Mouse (Mus musculus) lung, embryonic 16.5 days (tissue): ENCODE results near the gene Krt27. TPM values are rescaled to one million over a fixed set of nuclear protein-coding genes. Genes with fewer than 3 reads are reported as not detected.
A peak's percentile ranks its signal among the peaks of the same experiment; 100 is the strongest.

Source experiments
- ATAC-seq: fragments of 200-750 bp; cut with Nextera tagmentation; 2 replicates; pipeline ENCODE4 v1.8.0; 2017; ENCODE audit warnings: low read depth, mild to moderate bottlenecking, moderate library complexity
- H3K27ac ChIP-seq: fragments of 300-500 bp; sonication (generic); 2 replicates; pipeline ENCODE4 v1.5.1; 2014; ENCODE audit warnings: mild to moderate bottlenecking, control low read depth, low read length
- H3K27me3 ChIP-seq: fragments of 300-500 bp; sonication (generic); 2 replicates; pipeline ENCODE4 v1.6.1; 2014; ENCODE audit warnings: low read depth, low read length, mixed read lengths; ENCODE audit not compliant: control insufficient read depth, insufficient read depth
- H3K36me3 ChIP-seq: fragments of 300-500 bp; sonication (generic); 2 replicates; pipeline ENCODE4 v1.6.1; 2014; ENCODE audit warnings: low read length; ENCODE audit not compliant: control insufficient read depth, insufficient read depth
- H3K4me1 ChIP-seq: fragments of 300-500 bp; sonication (generic); replicated peaks from 2 replicates; pipeline ENCODE4 v1.6.1; 2014; ENCODE audit warnings: low read length, mixed read lengths; ENCODE audit not compliant: control insufficient read depth, insufficient read depth
- H3K4me2 ChIP-seq: fragments of 300-500 bp; sonication (generic); 2 replicates; pipeline ENCODE4 v1.6.1; 2014; ENCODE audit warnings: low read depth, low read length, control low read depth
- H3K4me3 ChIP-seq: fragments of 300-500 bp; sonication (generic); 2 replicates; pipeline ENCODE4 v1.5.1; 2014; ENCODE audit warnings: mild to moderate bottlenecking, low read length, control low read depth
- H3K9ac ChIP-seq: fragments of 300-500 bp; sonication (generic); 2 replicates; pipeline ENCODE4 v1.6.1; 2014; ENCODE audit warnings: low read length, control low read depth
- H3K9me3 ChIP-seq: fragments of 300-500 bp; sonication (generic); 2 replicates; pipeline ENCODE4 v1.6.1; 2016; ENCODE audit warnings: low read length; ENCODE audit not compliant: control insufficient read depth
- WGBS: fragments of 180-500 bp; shearing (Covaris S2); extraction: QIAGEN DNeasy Blood & Tissue Kit; methylation state at CpG from one replicate; pipeline ENCODE4 v1.1.7; 2014; 5-methylcytosine and 5-hydroxymethylcytosine counted together
- polyA plus RNA-seq: library from polyadenylated mRNA; unstranded; fragments of >200 nt; fragmentation: Nextera tagmentation; extraction: Ambion mirVana; gene quantifications from 2 replicates; pipeline ENCODE4 v1.2.1, GENCODE M21; 2015

The Krt27 gene
- polyA plus RNA-seq, 1 experiment from 2014 or later: not detected

DNA sequence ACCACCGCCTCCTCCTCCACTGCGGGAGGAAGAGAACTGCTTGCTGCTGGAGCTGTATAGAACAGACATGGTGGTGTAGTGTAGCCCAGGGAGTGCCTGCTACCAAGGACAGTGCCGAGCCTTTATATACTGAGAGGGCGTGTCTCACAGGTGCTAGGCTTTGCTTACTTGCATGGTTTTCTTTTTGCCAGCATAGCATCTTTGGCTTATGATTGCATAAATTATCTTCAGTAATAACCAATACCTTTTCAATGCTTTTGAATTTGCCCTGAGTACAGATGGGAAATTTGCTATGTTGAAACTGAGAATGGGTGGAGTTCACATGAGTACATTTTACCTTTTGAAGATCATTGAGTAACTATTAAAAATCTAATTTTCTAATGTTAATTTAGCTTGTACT lies 38.4 kb upstream of the Krt27 start, which contains the start of gene Krt10:
Gene Krt10 (minus strand): TSS at position 101 of the 400 bp plus-strand sequence.
- H3K27me3 ChIP-seq: no peaks in the 10 kb centered on the region
- H3K4me3 ChIP-seq: no peak within 1 kb of the TSS
- no peaks in the 10 kb centered on the region for H3K36me3 ChIP-seq
- 78% methylated on average over 4 of the region's 4 CpGs for WGBS
- no peak within 1 kb of the TSS for H3K4me2 ChIP-seq
- H3K9ac ChIP-seq: no peak within 1 kb of the TSS
- peaks cover 5% of the 10 kb centered on the region for H3K4me1 ChIP-seq
- ATAC-seq: no peak
- H3K9me3 ChIP-seq: no peaks in the 10 kb centered on the region
- H3K27ac ChIP-seq: no peak within 1 kb of the TSS

DNA sequence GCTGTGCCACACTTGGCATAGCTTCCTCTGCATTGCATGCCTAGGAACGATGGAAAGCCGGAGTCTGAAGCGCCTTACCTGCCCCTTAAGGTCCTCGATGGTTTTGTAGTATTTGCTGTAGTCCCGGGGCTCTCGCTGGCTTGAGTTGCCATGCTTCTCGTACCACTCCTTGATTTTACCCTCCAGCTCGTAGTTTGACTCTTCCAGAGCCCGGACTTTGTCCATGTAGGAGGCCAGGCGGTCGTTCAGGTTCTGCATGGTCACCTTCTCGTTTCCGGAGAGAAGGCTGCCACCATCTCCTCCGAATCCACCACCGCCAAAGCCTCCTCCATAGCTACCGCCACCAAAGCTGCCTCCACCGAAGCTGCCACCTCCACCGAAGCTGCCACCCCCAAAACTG lies 37.8 kb upstream of the Krt27 start:
- Histone ChIP-seq H3K27me3 (no peaks in the 10 kb centered on the region), H3K27ac (no peak overlapping the region), H3K36me3 (no peaks in the 10 kb centered on the region), H3K9me3 (no peaks in the 10 kb centered on the region), H3K4me1 (peaks cover 5% of the 10 kb centered on the region), H3K4me2 (no peak overlapping the region), H3K4me3 (no peak overlapping the region), H3K9ac (no peak overlapping the region)
- ATAC-seq: no peak
- 90% methylated on average over 18 of the region's 18 CpGs for WGBS

DNA sequence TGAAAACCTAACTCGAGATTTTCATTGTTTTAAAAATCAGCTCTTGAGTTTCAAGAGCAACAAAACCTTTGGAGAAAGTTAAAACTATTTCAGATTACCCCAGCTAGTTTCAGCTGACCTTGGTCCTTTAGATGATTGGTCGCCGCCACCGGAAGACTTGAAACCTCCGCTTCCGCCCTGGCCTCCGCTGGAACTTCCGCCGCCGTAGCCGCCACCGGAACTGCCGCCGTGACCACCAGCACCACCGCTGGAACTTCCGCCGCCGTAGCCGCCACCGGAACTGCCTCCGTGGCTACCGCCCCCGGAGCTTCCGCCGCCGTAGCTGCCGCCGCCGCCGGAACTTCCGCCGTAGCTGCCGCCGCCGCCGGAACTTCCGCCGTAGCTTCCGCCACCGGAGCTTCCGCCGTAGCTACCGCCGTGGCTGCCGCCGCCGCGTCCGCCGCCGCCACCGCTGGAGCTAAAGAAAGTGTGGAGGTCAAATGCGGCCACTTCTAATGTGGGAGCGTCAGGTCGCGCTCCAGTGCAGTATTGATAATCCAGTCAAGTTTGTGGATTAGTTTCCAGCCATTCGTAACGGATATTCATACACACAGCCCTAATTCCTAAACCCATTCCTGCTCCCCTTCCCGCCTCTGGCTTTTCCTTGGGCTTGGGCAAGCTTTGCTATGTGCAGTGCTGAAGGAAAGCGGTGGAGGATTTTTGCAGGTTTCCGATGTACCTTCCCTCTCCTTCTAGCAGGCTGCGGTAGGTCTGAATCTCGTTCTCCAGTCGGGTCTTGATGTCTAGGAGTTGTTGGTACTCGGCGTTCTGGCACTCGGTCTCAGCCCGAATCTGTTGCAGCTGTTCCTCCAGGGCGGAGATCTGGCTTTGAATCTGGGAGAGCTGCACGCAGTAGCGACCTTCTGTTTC lies 35.2 kb upstream of the Krt27 start:
- H3K4me3 ChIP-seq: peak overlapping the region; percentile 62
- ATAC-seq: peak; percentile 94
- 1% methylated on average over 71 of the region's 71 CpGs for WGBS

DNA sequence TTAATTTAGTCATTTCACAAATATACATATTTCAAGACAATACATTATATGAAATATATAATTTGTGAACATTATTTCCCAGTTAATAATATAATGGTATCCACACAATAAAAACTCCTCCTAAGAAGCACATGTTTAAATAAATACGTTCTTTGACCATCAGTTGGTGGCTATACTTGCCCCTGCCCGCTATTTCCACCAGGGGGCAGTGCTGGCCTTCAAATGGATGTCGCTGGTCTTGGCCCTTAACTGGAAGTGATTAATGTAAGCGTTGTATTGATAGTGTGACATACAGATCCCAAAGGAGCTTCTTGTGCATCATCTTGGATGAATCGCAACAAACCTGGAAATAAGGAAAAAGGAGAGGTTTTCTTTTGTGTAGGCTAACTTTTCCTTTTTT lies 28.7 kb upstream of the Krt27 start:
- H3K27me3 ChIP-seq: peaks cover 3% of the 10 kb centered on the region; the same call in 1 of the 2 replicates
- WGBS: 16% methylated on average over 5 of the region's 5 CpGs
- no peaks in the 10 kb centered on the region for H3K9me3 ChIP-seq
- no peaks in the 10 kb centered on the region for H3K4me1 ChIP-seq
- H3K9ac ChIP-seq: no peak overlapping the region
- no peaks in the 10 kb centered on the region for H3K36me3 ChIP-seq
- no peak overlapping the region for H3K4me3 ChIP-seq
- no peak for ATAC-seq
- H3K27ac ChIP-seq: no peak overlapping the region
- no peak overlapping the region for H3K4me2 ChIP-seq

More for the DNA sequence above, 35.2 kb upstream of the Krt27 start:
- no peaks in the 10 kb centered on the region for H3K36me3 ChIP-seq
- peak overlapping the region; percentile 78 for H3K4me2 ChIP-seq
- H3K4me1 ChIP-seq: peaks cover 5% of the 10 kb centered on the region
- no peaks in the 10 kb centered on the region for H3K9me3 ChIP-seq
- peak overlapping the region; percentile 99 for H3K27ac ChIP-seq
- H3K9ac ChIP-seq: peak overlapping the region; percentile 82
- no peaks in the 10 kb centered on the region for H3K27me3 ChIP-seq

DNA sequence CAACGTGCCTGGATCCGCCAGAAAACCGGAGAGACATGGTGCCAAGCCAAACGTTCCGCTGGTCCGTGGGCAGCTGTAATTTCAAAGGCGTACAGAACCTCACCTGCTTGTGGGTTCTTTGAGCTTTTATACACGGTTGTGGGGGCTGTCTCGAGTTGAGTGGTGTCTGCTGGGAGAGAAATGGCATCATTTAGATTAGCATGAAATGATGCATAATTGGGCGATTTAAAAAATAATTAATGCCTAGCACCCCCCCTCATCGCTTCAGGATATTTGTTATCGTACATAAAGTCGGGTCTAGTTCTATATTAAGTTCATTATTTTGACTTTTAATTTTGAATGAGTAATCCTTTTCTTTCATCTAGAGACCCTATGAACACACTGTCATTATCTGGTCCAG lies 23.9 kb upstream of the Krt27 start, which contains the start of gene Krt28:
Gene Krt28 (minus strand): TSS at position 101 of the 400 bp plus-strand sequence.
- Histone ChIP-seq H3K27ac (no peak within 1 kb of the TSS), H3K27me3 (peaks cover 3% of the 10 kb centered on the region; the same call in 1 of the 2 replicates), H3K9me3 (no peaks in the 10 kb centered on the region), H3K9ac (no peak within 1 kb of the TSS), H3K4me2 (no peak within 1 kb of the TSS), H3K36me3 (no peaks in the 10 kb centered on the region), H3K4me3 (no peak within 1 kb of the TSS), H3K4me1 (no peaks in the 10 kb centered on the region)
- ATAC-seq: no peak
- 79% methylated on average over 13 of the region's 13 CpGs for WGBS

DNA sequence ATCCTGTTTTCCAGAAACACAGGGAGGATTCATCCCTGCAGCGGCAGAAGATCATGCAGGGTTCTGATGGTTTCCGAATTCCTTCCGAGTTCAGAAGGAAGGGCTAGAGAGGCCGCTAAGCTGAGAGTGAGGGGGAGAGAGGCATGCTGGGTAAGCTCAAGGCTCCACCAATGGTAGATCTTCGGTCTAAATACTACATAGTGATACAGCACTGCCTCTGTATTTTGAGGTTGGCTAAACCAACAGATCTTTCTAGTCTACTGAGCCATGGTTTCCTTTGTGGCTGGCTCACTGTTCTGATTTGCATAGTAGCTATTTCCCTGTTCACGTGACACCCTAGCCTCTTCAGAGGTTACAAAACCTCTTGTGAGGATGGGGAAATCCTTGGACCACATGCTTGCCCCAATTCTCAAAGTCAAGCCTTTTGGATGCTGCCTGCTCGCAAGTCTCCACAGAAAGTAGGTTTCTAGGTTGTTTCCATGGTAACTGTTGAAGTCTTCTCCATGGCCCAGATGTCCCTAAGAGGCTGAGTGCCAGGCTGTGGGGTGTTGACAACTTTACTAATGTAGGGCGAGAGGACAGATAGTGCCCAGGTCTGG lies 19.0 kb upstream of the Krt27 start:
- Histone ChIP-seq H3K4me2 (no peak overlapping the region), H3K27ac (no peak overlapping the region), H3K9ac (no peak overlapping the region), H3K9me3 (no peaks in the 10 kb centered on the region), H3K4me1 (no peaks in the 10 kb centered on the region), H3K27me3 (no peaks in the 10 kb centered on the region; the same call in 1 of the 2 replicates), H3K4me3 (no peak overlapping the region), H3K36me3 (no peaks in the 10 kb centered on the region)
- no peak for ATAC-seq
- WGBS: 86% methylated on average over 8 of the region's 8 CpGs

DNA sequence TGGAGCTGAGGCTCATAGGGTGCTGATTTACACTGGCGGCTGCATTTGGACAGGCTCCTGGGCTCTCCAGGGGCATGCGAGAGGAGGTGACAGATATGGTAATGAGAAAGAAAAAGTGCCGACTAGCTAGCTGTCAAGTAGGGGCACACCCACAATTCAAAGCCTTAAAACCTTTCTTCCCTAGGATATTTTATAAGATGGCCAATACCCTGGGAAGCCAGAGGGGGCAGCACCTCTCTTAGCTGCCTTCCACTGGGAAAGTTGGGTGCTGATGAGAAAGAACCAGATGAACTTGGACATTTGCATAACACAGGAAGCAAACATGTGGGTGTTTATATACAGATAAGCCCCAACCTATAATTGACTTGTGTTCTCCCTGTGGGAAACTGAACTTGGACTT lies 18.3 kb upstream of the Krt27 start:
- H3K4me2 ChIP-seq: no peak overlapping the region
- no peak overlapping the region for H3K4me3 ChIP-seq
- ATAC-seq: no peak
- no peaks in the 10 kb centered on the region for H3K9me3 ChIP-seq
- no peaks in the 10 kb centered on the region for H3K4me1 ChIP-seq
- no peak overlapping the region for H3K9ac ChIP-seq
- 5% methylated on average over 3 of the region's 3 CpGs for WGBS
- no peaks in the 10 kb centered on the region for H3K36me3 ChIP-seq
- no peaks in the 10 kb centered on the region; the same call in 1 of the 2 replicates for H3K27me3 ChIP-seq
- H3K27ac ChIP-seq: no peak overlapping the region

DNA sequence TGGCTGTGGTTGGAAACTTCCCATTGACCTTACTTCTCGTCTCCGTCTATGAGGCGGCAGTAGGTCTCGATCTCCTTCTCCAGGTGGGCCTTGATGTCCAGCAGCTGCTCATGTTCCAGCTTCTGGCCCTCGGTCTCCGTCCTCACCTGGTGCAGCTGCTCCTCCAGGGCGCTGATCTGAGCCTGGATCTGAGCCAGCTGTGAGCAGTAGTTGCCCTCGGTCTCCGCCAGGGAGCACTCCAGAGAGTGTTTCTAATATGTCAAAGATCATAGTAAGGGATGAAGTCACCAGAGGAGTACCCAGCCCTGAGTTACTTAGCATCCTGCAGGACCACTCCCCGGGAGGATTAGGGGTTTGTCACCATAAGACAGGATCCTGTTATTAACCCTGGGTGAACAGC lies 15.9 kb upstream of the Krt27 start:
- Histone ChIP-seq H3K4me2 (no peak overlapping the region), H3K4me3 (no peak overlapping the region), H3K4me1 (no peaks in the 10 kb centered on the region), H3K36me3 (no peaks in the 10 kb centered on the region), H3K27ac (no peak overlapping the region), H3K27me3 (no peaks in the 10 kb centered on the region; the same call in 1 of the 2 replicates), H3K9me3 (no peaks in the 10 kb centered on the region), H3K9ac (no peak overlapping the region)
- ATAC-seq: no peak
- 25% methylated on average over 10 of the region's 10 CpGs for WGBS

DNA sequence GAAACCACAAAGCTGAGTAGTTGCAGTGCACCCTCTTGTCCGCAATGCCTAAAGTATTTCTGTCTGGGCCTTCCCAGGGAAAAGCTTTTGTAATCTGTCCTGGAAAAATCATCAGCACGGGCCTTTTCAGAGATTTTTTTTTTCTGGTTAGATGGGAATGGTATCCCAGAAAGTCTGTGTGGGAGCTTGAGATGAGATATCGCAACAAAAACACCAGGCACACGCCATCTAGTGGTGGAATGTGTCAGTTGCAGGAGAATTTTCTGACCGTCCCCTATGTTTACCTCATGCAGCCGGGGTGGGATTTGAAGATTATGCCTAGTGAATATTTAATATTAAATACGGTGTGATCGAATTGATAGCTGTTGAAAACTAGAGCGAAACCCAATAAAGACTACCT lies 13.5 kb upstream of the Krt27 start:
- Histone ChIP-seq H3K27ac (no peak overlapping the region), H3K9ac (no peak overlapping the region), H3K4me3 (no peak overlapping the region), H3K4me1 (no peaks in the 10 kb centered on the region), H3K36me3 (no peaks in the 10 kb centered on the region), H3K27me3 (no peaks in the 10 kb centered on the region), H3K4me2 (no peak overlapping the region), H3K9me3 (no peaks in the 10 kb centered on the region)
- no peak for ATAC-seq
- 20% methylated on average over 9 of the region's 9 CpGs for WGBS
